Comparison of ENCODE assay signal across 8 mouse cellular contexts in the genomic region with DNA sequence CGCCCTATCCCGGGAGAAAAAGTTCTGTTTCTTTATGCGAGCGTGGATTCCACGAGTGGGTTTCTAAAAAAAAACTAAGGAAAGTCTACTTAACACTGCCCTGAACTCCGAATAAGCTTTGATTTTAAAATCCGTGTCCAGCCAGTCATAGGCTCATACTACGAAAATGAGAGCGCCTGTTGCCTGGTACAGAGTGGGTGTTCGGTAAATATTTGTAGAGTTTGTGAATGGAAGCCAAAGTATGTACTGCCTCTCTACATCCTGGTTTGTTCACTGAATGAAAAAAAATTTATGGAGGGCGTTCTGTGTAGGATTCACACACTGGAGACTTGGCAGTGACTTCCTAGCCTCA. TPM values are rescaled to one million over a fixed set of nuclear protein-coding genes. Genes with fewer than 3 reads are reported as not detected.
A peak's percentile ranks its signal among the peaks of the same experiment; 100 is the strongest.
DNase-seq lines count a peak whose midpoint lies in the region; ATAC-seq and TF ChIP-seq lines count a peak whose summit lies in the region.

No protein-coding gene starts in this region.

- no peaks in the 10 kb centered on the region for H3K36me3 ChIP-seq in embryonic facial prominence, embryonic 12.5 days
- H3K36me3 ChIP-seq in limb, embryonic 10.5 days, result no peaks in the 10 kb centered on the region
- no peaks in the 10 kb centered on the region for H3K36me3 ChIP-seq in neural tube, embryonic 12.5 days

- peak overlapping the region; percentile 77; the same call in 1 of the 2 replicates for H3K9ac ChIP-seq in embryonic facial prominence, embryonic 12.5 days
- 0 out of 2 replicates have a peak overlapping the region, but pooled peaks have one; percentile 68 for H3K9ac ChIP-seq in neural tube, embryonic 12.5 days

- H3K4me2 ChIP-seq in embryonic facial prominence, embryonic 12.5 days (replicated peaks), result peak overlapping the region; percentile 81
- peak overlapping the region; percentile 86 for H3K4me2 ChIP-seq in neural tube, embryonic 12.5 days (replicated peaks)

- ATAC-seq in embryonic facial prominence, embryonic 12.5 days (ENCODE audit: insufficient number of reproducible peaks, insufficient read depth, low FRiP score, low TSS enrichment), result no peak
- ATAC-seq in neural tube, embryonic 12.5 days (ENCODE audit: low FRiP score, low read depth), result peak; percentile 30

- no peak for TF ChIP-seq CTCF in left cerebral cortex, adult 2 months (IDR thresholded peaks at IDR 0.05)

- H3K4me3 ChIP-seq in left cerebral cortex, adult 2 months, result peak overlapping the region; percentile 81
- H3K4me3 ChIP-seq in embryonic facial prominence, embryonic 12.5 days, result peak overlapping the region; percentile 77
- H3K4me3 ChIP-seq in limb, embryonic 10.5 days, result peak overlapping the region; percentile 89
- peak overlapping the region; percentile 75 for H3K4me3 ChIP-seq in neural tube, embryonic 12.5 days

- intact Hi-C loops in left cerebral cortex, adult 2 months (cut with DNase I), result no loop called here

- H3K27ac ChIP-seq in left cerebral cortex, adult 2 months, result no peak overlapping the region
- H3K27ac ChIP-seq in embryonic facial prominence, embryonic 12.5 days, result no peak overlapping the region
- peak overlapping the region; percentile 89 for H3K27ac ChIP-seq in limb, embryonic 10.5 days
- no peak overlapping the region for H3K27ac ChIP-seq in neural tube, embryonic 12.5 days

- no peak for DNase-seq in left cerebral cortex, adult 2 months (ENCODE audit: extremely low spot score in 1 of 2, low spot score in 2 of 2)
- no peak for DNase-seq in left cerebral cortex, adult 18-20 months (ENCODE audit: low spot score in 2 of 2)
- no peak for DNase-seq in limb, embryonic 10.5 days (ENCODE audit: low spot score)
- no peak for DNase-seq in right cerebral cortex, postnatal 10 days (ENCODE audit: low spot score in 2 of 2)
- DNase-seq in thymus, postnatal 4 days, result no peak
- no peak for DNase-seq in frontal cortex, adult 2 months (ENCODE audit: extremely low spot score in 1 of 2, low spot score in 1 of 2)

- H3K27me3 ChIP-seq in embryonic facial prominence, embryonic 12.5 days, result no peaks in the 10 kb centered on the region
- peaks cover 5% of the 10 kb centered on the region; the same call in 1 of the 2 replicates for H3K27me3 ChIP-seq in limb, embryonic 10.5 days (ENCODE audit: low read depth, poor library complexity, severe bottlenecking)
- H3K27me3 ChIP-seq in neural tube, embryonic 12.5 days (replicated peaks), result no peaks in the 10 kb centered on the region

- H3K9me3 ChIP-seq in embryonic facial prominence, embryonic 12.5 days, result no peaks in the 10 kb centered on the region
- H3K9me3 ChIP-seq in limb, embryonic 10.5 days (replicated peaks), result no peaks in the 10 kb centered on the region
- no peaks in the 10 kb centered on the region for H3K9me3 ChIP-seq in neural tube, embryonic 12.5 days

- peaks cover 20% of the 10 kb centered on the region for H3K4me1 ChIP-seq in embryonic facial prominence, embryonic 12.5 days
- H3K4me1 ChIP-seq in limb, embryonic 10.5 days, result peaks cover 18% of the 10 kb centered on the region
- H3K4me1 ChIP-seq in neural tube, embryonic 12.5 days, result peaks cover 13% of the 10 kb centered on the region

- whole genome bisulfite sequencing in embryonic facial prominence, embryonic 12.5 days, result 19% methylated on average over 11 of the region's 11 CpGs
- WGBS in limb, embryonic 10.5 days, result 25% methylated on average over 11 of the region's 11 CpGs
- 23% methylated on average over 11 of the region's 11 CpGs for WGBS in neural tube, embryonic 12.5 days

RNA-seq across cellular contexts. Expression of a gene that starts 0.3 kb away (rescaled TPM):
- 10 to 100 TPM; 14.1 to 14.2 TPM for total RNA-seq in left cerebral cortex, adult 2 months (2021)
- total RNA-seq in left cerebral cortex, adult 18-20 months (2021), result 10 to 100 TPM; 14.2 to 15.6 TPM
- 17.4 and 19.0 TPM in 2 replicates for polyA plus RNA-seq in embryonic facial prominence, embryonic 12.5 days (2016; fragmentation: Nextera tagmentation; extraction: Ambion mirVana)
- polyA plus RNA-seq in limb, embryonic 10.5 days (2016; fragmentation: Nextera tagmentation; extraction: Ambion mirVana), result 7.1 and 8.5 TPM in 2 replicates
- 8.6 and 11.7 TPM in 2 replicates for polyA plus RNA-seq in neural tube, embryonic 12.5 days (2016; fragmentation: Nextera tagmentation; extraction: Ambion mirVana)
- 10.1 and 10.9 TPM in 2 replicates for polyA plus RNA-seq in frontal cortex, adult 2 months (2012; rRNA removed)
